Mouse (Mus musculus) megakaryocyte, embryonic 14.5 days (primary cell): ENCODE measurements around the gene Cog5.

ENCODE experiments used
- FLI1 ChIP-seq: IDR thresholded peaks from 2 replicates; pipeline ENCODE4 v1.6.1; 2012; ENCODE audit warnings: low read length, inconsistent platforms, mixed read lengths
- GATA1 ChIP-seq: IDR thresholded peaks from 3 replicates; pipeline ENCODE4 v1.6.1; 2012; ENCODE audit warnings: mixed read lengths, low read length, inconsistent platforms, borderline replicate concordance

DNA sequence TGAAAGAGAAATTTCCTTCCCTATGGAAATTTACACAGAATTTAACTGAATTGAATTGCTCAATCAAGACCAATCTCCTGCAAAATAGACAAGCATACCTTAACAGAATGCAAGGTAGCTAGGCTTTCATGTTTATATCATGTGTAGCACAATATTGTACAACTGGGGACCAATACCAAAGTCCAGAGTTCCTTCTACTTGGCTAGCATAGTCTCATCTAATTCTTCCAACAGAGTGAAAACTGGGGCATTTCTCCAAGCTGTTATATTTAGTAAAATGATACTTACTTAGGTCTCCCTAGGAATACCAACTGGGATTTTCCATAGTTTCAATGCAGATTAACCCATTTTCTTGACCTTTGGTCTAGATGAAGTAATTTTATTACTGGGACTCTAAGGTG is 284.4 kb downstream of the Cog5 start:
- TF ChIP-seq FLI1: no peak
- no peak for TF ChIP-seq GATA1
